Mouse (Mus musculus) erythroblast, embryonic 14.5 days (primary cell): ENCODE data around the gene Chst8.

Experiments
- GATA1 ChIP-seq: IDR thresholded peaks from 2 replicates; pipeline ENCODE4 v1.6.1; 2012; ENCODE audit warnings: low read length, inconsistent platforms, mixed read lengths
- TAL1 ChIP-seq: IDR thresholded peaks from 3 replicates; pipeline ENCODE4 v1.6.1; 2012; ENCODE audit warnings: low read length, inconsistent platforms, mixed read lengths

GRCm38 (mm10) chr7:34785052-34785451, 27.5 kb downstream of the Chst8 start:
- TF ChIP-seq GATA1: no peak
- no peak for TF ChIP-seq TAL1
